Mouse (Mus musculus) limb, embryonic 14.5 days (tissue): ENCODE measurements around the gene Vps33a. TPM values are rescaled to one million over a fixed set of nuclear protein-coding genes. Genes with fewer than 3 reads are reported as not detected.
"Not testable (repeated sequence)": the region's sequence is repeated elsewhere in the genome, so short reads cannot be mapped to it uniquely, and the experiment has no call there.

ENCODE experiments used
- ATAC-seq: fragments of 200-750 bp; cut with Nextera tagmentation; 2 replicates; pipeline ENCODE4 v1.8.0; 2017; ENCODE audit warnings: low read depth, moderate number of reproducible peaks, moderate TSS enrichment; ENCODE audit not compliant: low FRiP score
- DNase-seq: peaks from one replicate; pipeline ENCODE4 v3.0.0-alpha.2; 2015; ENCODE audit warnings: low spot score
- H3K27ac ChIP-seq: fragments of 300-500 bp; sonication (generic); replicated peaks from 2 replicates; pipeline ENCODE4 v1.5.1; 2014; ENCODE audit warnings: low read depth, mild to moderate bottlenecking, low read length, moderate library complexity, mixed read lengths
- H3K27me3 ChIP-seq: fragments of 300-500 bp; sonication (generic); 2 replicates; pipeline ENCODE4 v1.6.1; 2014; ENCODE audit warnings: low read length, mixed read lengths; ENCODE audit not compliant: control insufficient read depth, insufficient read depth
- H3K36me3 ChIP-seq: fragments of 300-500 bp; sonication (generic); 2 replicates; pipeline ENCODE4 v1.6.1; 2014; ENCODE audit warnings: mild to moderate bottlenecking, low read length, moderate library complexity, mixed read lengths; ENCODE audit not compliant: control insufficient read depth, insufficient read depth
- H3K4me1 ChIP-seq: fragments of 300-500 bp; sonication (generic); 2 replicates; pipeline ENCODE4 v1.6.1; 2014; ENCODE audit warnings: antibody characterized with exemption, low read length, mixed read lengths; ENCODE audit not compliant: control insufficient read depth, insufficient read depth
- H3K4me2 ChIP-seq: fragments of 300-500 bp; sonication (generic); replicated peaks from 2 replicates; pipeline ENCODE4 v1.6.1; 2014; ENCODE audit warnings: low read depth, mild to moderate bottlenecking, low read length, moderate library complexity; ENCODE audit not compliant: severe bottlenecking
- H3K4me3 ChIP-seq: fragments of 300-500 bp; sonication (generic); replicated peaks from 2 replicates; pipeline ENCODE4 v1.5.1; 2014; ENCODE audit warnings: low read length
- H3K9ac ChIP-seq: fragments of 300-500 bp; sonication (generic); 2 replicates; pipeline ENCODE4 v1.6.1; 2014; ENCODE audit warnings: mild to moderate bottlenecking, low read depth, low read length, moderate library complexity; ENCODE audit not compliant: severe bottlenecking
- H3K9me3 ChIP-seq: fragments of 300-500 bp; sonication (generic); 2 replicates; pipeline ENCODE4 v1.6.1; 2016; ENCODE audit warnings: low read length; ENCODE audit not compliant: control insufficient read depth
- POLR2A ChIP-seq: fragments of 200-500 bp; IDR thresholded peaks from 2 replicates; pipeline ENCODE4 v1.8.0; 2012; ENCODE audit warnings: inconsistent platforms, mild to moderate bottlenecking, moderate library complexity, borderline replicate concordance; ENCODE audit not compliant: insufficient read depth, insufficient read length; ENCODE audit errors: extremely low read depth
- WGBS: fragments of 180-500 bp; shearing (Covaris S2); extraction: QIAGEN DNeasy Blood & Tissue Kit; methylation state at CpG from one replicate; pipeline ENCODE4 v1.1.7; 2014; 5-methylcytosine and 5-hydroxymethylcytosine counted together
- polyA plus RNA-seq, 2 experiments: library from polyadenylated mRNA; depleted of rRNA in 1 of 2; stranded (reverse) in 1 of 2; unstranded in 1 of 2; fragments of >200 nt; fragmentation: Nextera tagmentation in 1 of 2; extraction: Ambion mirVana in 1 of 2; gene quantifications; 2 replicates each; pipeline versions ENCODE4 v1.2.1 to v1.2.3; 2012 to 2014

Vps33a gene
- polyA plus RNA-seq, 2 experiments, result 22.3 to 31.0 TPM

DNA sequence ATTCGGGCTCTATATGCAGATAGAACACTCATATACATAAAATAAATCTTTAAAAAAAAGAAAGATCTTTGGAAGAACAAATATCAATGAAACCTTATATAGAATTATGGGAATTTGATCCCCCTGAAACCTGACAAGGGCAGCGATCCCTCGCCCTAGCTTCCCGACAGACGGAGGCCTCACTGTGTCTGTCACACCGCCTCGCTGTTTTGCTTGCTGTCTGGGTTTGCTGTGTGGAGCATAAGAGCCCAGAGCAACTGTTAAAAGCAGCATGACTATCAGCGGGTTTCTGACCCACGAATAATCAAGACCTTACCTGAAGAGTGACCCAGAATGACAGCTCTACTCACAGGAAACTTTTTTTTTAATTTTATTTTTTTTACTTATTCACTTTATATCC is 52.2 kb downstream of the Vps33a start:
- DNase-seq (no peak), ATAC-seq (no peak)
- no peak for TF ChIP-seq POLR2A
- H3K9ac ChIP-seq, result no peak overlapping the region
- no peaks in the 10 kb centered on the region for H3K27me3 ChIP-seq
- no peak overlapping the region for H3K27ac ChIP-seq
- peaks cover 20% of the 10 kb centered on the region for H3K4me1 ChIP-seq
- no peaks in the 10 kb centered on the region for H3K9me3 ChIP-seq
- no peak overlapping the region for H3K4me2 ChIP-seq
- H3K36me3 ChIP-seq, result peaks cover 35% of the 10 kb centered on the region
- no peak overlapping the region for H3K4me3 ChIP-seq
- WGBS, result 68% methylated on average over 9 of the region's 9 CpGs

GRCm38 (mm10) chr5:123514871-123515270 is 58.0 kb downstream of the Vps33a start:
- ATAC-seq, result no peak
- H3K36me3 ChIP-seq, result peaks cover 58% of the 10 kb centered on the region
- 88% methylated on average over 5 of the region's 5 CpGs for WGBS

GRCm38 (mm10) chr5:123512102-123512501 is 60.7 kb downstream of the Vps33a start:
- ATAC-seq (no peak), DNase-seq (no peak)
- no peak overlapping the region for H3K4me3 ChIP-seq
- H3K9ac ChIP-seq, result no peak overlapping the region
- no peak for TF ChIP-seq POLR2A
- no peaks in the 10 kb centered on the region for H3K9me3 ChIP-seq
- WGBS, result 81% methylated on average over 3 of the region's 3 CpGs
- H3K27me3 ChIP-seq, result 0 out of 2 replicates have a peak, but pooled peaks cover 9% of the 10 kb centered on the region
- H3K36me3 ChIP-seq, result peaks cover 37% of the 10 kb centered on the region
- peaks cover 2% of the 10 kb centered on the region; the same call in 1 of the 2 replicates for H3K4me1 ChIP-seq
- no peak overlapping the region for H3K27ac ChIP-seq
- no peak overlapping the region for H3K4me2 ChIP-seq

More at GRCm38 (mm10) chr5:123514871-123515270, 58.0 kb downstream of the Vps33a start:
- H3K27ac ChIP-seq, result no peak overlapping the region
- DNase-seq, result no peak
- H3K4me2 ChIP-seq, result no peak overlapping the region
- no peaks in the 10 kb centered on the region for H3K4me1 ChIP-seq
- no peak overlapping the region for H3K9ac ChIP-seq
- no peaks in the 10 kb centered on the region for H3K27me3 ChIP-seq
- TF ChIP-seq POLR2A, result no peak
- no peaks in the 10 kb centered on the region for H3K9me3 ChIP-seq
- H3K4me3 ChIP-seq, result no peak overlapping the region

GRCm38 (mm10) chr5:123511426-123511825 is 61.4 kb downstream of the Vps33a start:
- H3K4me3 ChIP-seq, H3K9me3 ChIP-seq, ATAC-seq, DNase-seq, H3K27ac ChIP-seq, H3K9ac ChIP-seq, H3K27me3 ChIP-seq, H3K4me2 ChIP-seq, H3K4me1 ChIP-seq: not testable (repeated sequence)
- WGBS, result 76% methylated on average over 3 of the region's 3 CpGs
- peaks cover 30% of the 10 kb centered on the region for H3K36me3 ChIP-seq

GRCm38 (mm10) chr5:123510160-123510559 is 62.7 kb downstream of the Vps33a start, which contains the start of gene B3gnt4:
Gene B3gnt4, plus strand, starts transcription at chr5:123510460.
- Histone ChIP-seq H3K4me1 (peaks cover 2% of the 10 kb centered on the region; the same call in 1 of the 2 replicates), H3K4me3 (no peak within 1 kb of the TSS), H3K9me3 (no peaks in the 10 kb centered on the region), H3K4me2 (no peak within 1 kb of the TSS), H3K27me3 (0 out of 2 replicates have a peak, but pooled peaks cover 9% of the 10 kb centered on the region), H3K36me3 (peaks cover 18% of the 10 kb centered on the region), H3K9ac (no peak within 1 kb of the TSS), H3K27ac (no peak within 1 kb of the TSS)
- DNase-seq (no peak), ATAC-seq (no peak)
- TF ChIP-seq POLR2A, result no peak
- 77% methylated on average over 5 of the region's 5 CpGs for WGBS

- Histone ChIP-seq H3K9me3 (no peaks in the 10 kb centered on the region), H3K4me3 (peak overlapping the region; percentile 59), H3K9ac (peak overlapping the region; percentile 57), H3K27me3 (0 out of 2 replicates have a peak, but pooled peaks cover 9% of the 10 kb centered on the region), H3K4me2 (peak overlapping the region; percentile 89), H3K27ac (no peak overlapping the region), H3K36me3 (peaks cover 15% of the 10 kb centered on the region), H3K4me1 (peaks cover 2% of the 10 kb centered on the region; the same call in 1 of the 2 replicates)
- 8% methylated on average over 12 of the region's 12 CpGs for WGBS
- no peak for TF ChIP-seq POLR2A
- DNase-seq (no peak), ATAC-seq (no peak)
Observed at GRCm38 (mm10) chr5:123508921-123509320, 63.9 kb downstream of the Vps33a start.
